Mouse (Mus musculus): ENCODE measurements around the gene Cerkl.

DNA sequence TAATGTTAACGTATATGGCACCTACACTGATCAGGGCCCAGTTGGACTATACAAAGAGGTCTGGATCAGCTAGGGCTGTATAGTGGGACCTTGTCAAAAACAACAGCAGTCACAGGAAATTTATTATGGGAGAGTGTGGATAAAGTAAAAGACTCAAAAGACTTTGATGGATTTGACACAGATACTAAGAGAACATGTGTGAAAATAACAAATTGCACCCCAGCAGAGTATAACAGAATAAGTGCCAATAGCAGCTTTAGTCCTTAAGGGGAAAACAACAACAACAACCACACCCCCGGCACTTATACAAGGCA is 84.5 kb downstream of the Cerkl start:
- no peak for TF ChIP-seq CTCF (IDR thresholded peaks at IDR 0.05; ENCODE audit: borderline replicate concordance, insufficient read depth, low read depth, low read length)
- no peak for TF ChIP-seq POLR2A (IDR thresholded peaks at IDR 0.05; ENCODE audit: borderline replicate concordance, insufficient read depth, low read length)

All from cerebellum, adult 2 months (tissue).